8 mouse cellular contexts compared by ENCODE assay signal in the genomic region with DNA sequence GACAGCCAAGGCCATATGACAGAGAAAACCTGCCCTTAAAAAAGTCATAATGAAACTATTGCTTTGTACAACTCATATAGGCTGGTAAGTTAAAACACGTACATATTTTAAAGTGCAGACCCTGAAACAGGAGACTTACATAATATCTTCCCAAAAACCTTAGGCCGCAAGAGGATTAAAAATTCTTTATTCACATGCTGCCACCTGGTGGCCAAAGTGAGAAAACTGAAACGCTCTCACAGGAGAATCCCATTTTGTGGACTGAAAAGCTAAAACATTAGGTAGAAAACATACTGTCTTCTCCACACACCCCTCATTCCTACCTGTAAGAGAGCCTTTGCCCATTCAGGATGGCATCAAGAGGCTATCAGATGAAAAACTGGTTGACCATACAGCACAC. TPM values are rescaled to one million over a fixed set of nuclear protein-coding genes. Genes with fewer than 3 reads are reported as not detected.
DNase-seq lines count a peak whose midpoint lies in the region; ATAC-seq and TF ChIP-seq lines count a peak whose summit lies in the region.

No protein-coding gene starts in this region.

- H3K36me3 ChIP-seq in ES-E14 (ENCODE audit: control insufficient read depth, insufficient read depth, low read length, poor library complexity, severe bottlenecking): peaks cover 4% of the 10 kb centered on the region; the same call in 1 of the 2 replicates
- H3K36me3 ChIP-seq in heart, postnatal 0 days (replicated peaks; ENCODE audit: control insufficient read depth, insufficient read depth, low read length): peaks cover 12% of the 10 kb centered on the region
- peaks cover 22% of the 10 kb centered on the region for H3K36me3 ChIP-seq in midbrain, embryonic 13.5 days

- intact Hi-C loops in heart, postnatal 25 days (cut with DNase I): loop anchor here (5.0 kb wide), 1 partner anchor 540 kb away; the partner anchor contains the start of gene Aco1

- H3K4me2 ChIP-seq in heart, postnatal 0 days (ENCODE audit: low read depth, low read length): no peak overlapping the region
- H3K4me2 ChIP-seq in midbrain, embryonic 13.5 days (replicated peaks): no peak overlapping the region

- ATAC-seq in heart, postnatal 0 days (ENCODE audit: insufficient read depth, low read depth): no peak
- ATAC-seq in midbrain, embryonic 13.5 days: peak; percentile 19; the same call in 1 of the 2 replicates

- H3K9ac ChIP-seq in ES-E14 (ENCODE audit: insufficient read depth, low read depth, low read length, poor library complexity, severe bottlenecking): no peak overlapping the region
- H3K9ac ChIP-seq in heart, postnatal 0 days (replicated peaks; ENCODE audit: low read depth, low read length): no peak overlapping the region
- no peak overlapping the region for H3K9ac ChIP-seq in midbrain, embryonic 13.5 days (replicated peaks)

- peak; percentile 74 for DNase-seq in heart, adult 11 months
- no peak for DNase-seq in heart, postnatal 25 days (ENCODE audit: low spot score)
- DNase-seq in ES-E14 (ENCODE audit: low read depth, low spot score): peak; percentile 58
- peak; percentile 64 to 68 for DNase-seq in cerebellum, adult 18-20 months
- DNase-seq in heart, postnatal 0 days (ENCODE audit: low spot score): peak; percentile 29
- DNase-seq in layer of hippocampus, adult 9-11 months: peak; percentile 47
- peak; percentile 35 for DNase-seq in thymus, postnatal 25 days

- in situ Hi-C loops in ES-E14 (cut with MboI; ENCODE audit: low sequenced_read_pairs in 2 of 2, unreplicated experiment in 2 of 2): loop anchor here (25.0 kb wide), 2 partner anchors 395 to 545 kb away; partner anchors contain the start of genes Aco1 (in 2 of the 2) and Ndufb6 (in 1 of the 2)

- 21% methylated on average over 3 of the region's 3 CpGs for WGBS in heart, postnatal 0 days
- 27% methylated on average over 3 of the region's 3 CpGs for WGBS in midbrain, embryonic 13.5 days

- H3K4me3 ChIP-seq in ES-E14 (ENCODE audit: insufficient read depth in 1 of 2, low read depth in 1 of 2, low read length in 2 of 2, poor library complexity in 1 of 2, severe bottlenecking in 1 of 2): no peak overlapping the region
- H3K4me3 ChIP-seq in heart, postnatal 0 days (ENCODE audit: low read depth, low read length): no peak overlapping the region
- no peak overlapping the region for H3K4me3 ChIP-seq in midbrain, embryonic 13.5 days (replicated peaks)

- peak; percentile 59 for TF ChIP-seq CTCF in heart, postnatal 0 days (IDR thresholded peaks at IDR 0.05; ENCODE audit: low read depth)

- H3K27ac ChIP-seq in ES-E14 (ENCODE audit: insufficient read depth, low read depth, low read length, poor library complexity, severe bottlenecking): no peak overlapping the region
- no peak overlapping the region for H3K27ac ChIP-seq in heart, postnatal 0 days (ENCODE audit: low read depth)
- no peak overlapping the region for H3K27ac ChIP-seq in midbrain, embryonic 13.5 days

- H3K27me3 ChIP-seq in heart, postnatal 0 days (ENCODE audit: control insufficient read depth, insufficient read depth, low read length): no peaks in the 10 kb centered on the region
- H3K27me3 ChIP-seq in midbrain, embryonic 13.5 days: no peaks in the 10 kb centered on the region

- no peaks in the 10 kb centered on the region for H3K9me3 ChIP-seq in ES-E14 (ENCODE audit: control insufficient read depth, insufficient read depth, low read depth, low read length)
- no peaks in the 10 kb centered on the region for H3K9me3 ChIP-seq in heart, postnatal 0 days (replicated peaks; ENCODE audit: control insufficient read depth, low read length)
- H3K9me3 ChIP-seq in midbrain, embryonic 13.5 days: no peaks in the 10 kb centered on the region

- TF ChIP-seq EP300 in heart, postnatal 0 days (IDR thresholded peaks at IDR 0.05; ENCODE audit: low read depth): no peak

- peaks cover 0 to 2% of the 10 kb centered on the region in 2 experiments; a peak in 1 of 4 replicates for H3K4me1 ChIP-seq in ES-E14 (ENCODE audit: control insufficient read depth in 2 of 2, insufficient read depth in 2 of 2, low read length in 2 of 2, poor library complexity in 1 of 2)
- H3K4me1 ChIP-seq in heart, postnatal 0 days (ENCODE audit: control insufficient read depth, insufficient read depth): no peaks in the 10 kb centered on the region
- H3K4me1 ChIP-seq in midbrain, embryonic 13.5 days (replicated peaks): peaks cover 4% of the 10 kb centered on the region

TF ChIP-seq in ES-E14, 5 proteins besides CTCF, POLR2A, EP300 and RAD21:
- 0 out of 2 replicates have a peak, but pooled peaks have one; percentile 43 for TF ChIP-seq ZC3H11A (IDR thresholded peaks at IDR 0.05; ENCODE audit: borderline replicate concordance, low read depth, low read length)
- no peak for TF ChIP-seq HCFC1 (IDR thresholded peaks at IDR 0.05; ENCODE audit: borderline replicate concordance, insufficient read depth, low read length)
- no peak for TF ChIP-seq ZNF384 (IDR thresholded peaks at IDR 0.05; ENCODE audit: low read depth, low read length)
TF ChIP-seq in ES-E14: peak in this region for 1.

RNA-seq across cellular contexts. Expression of gene Aptx, which starts 21.1 kb away (rescaled TPM):
- 10 to 100 TPM; 14.0 to 15.2 TPM for total RNA-seq in heart, postnatal 25 days (2021)
- 14.7 and 16.2 TPM in 2 replicates for total RNA-seq in ES-E14 (2012; rRNA removed)
- 4.5 and 18.9 TPM in 2 replicates for total RNA-seq in heart, postnatal 0 days (2014; rRNA removed; ENCODE audit: low replicate concordance)
- polyA plus RNA-seq in heart, postnatal 0 days (2015; fragmentation: Nextera tagmentation; extraction: Ambion mirVana): 28.1 and 29.9 TPM in 2 replicates
- polyA plus RNA-seq in midbrain, embryonic 13.5 days (2015; fragmentation: Nextera tagmentation; extraction: Ambion mirVana): 56.9 and 59.5 TPM in 2 replicates

RNA-seq across cellular contexts. Expression of gene Dnaja1, which starts 40.0 kb away (rescaled TPM):
- total RNA-seq in heart, postnatal 25 days (2021): 100 to 1,000 TPM in 1 of 2 experiments, 10 to 100 TPM in 1; 62.4 to 109 TPM
- 92.8 and 139 TPM in 2 replicates for total RNA-seq in ES-E14 (2012; rRNA removed)
- 20.9 and 27.7 TPM in 2 replicates for total RNA-seq in heart, postnatal 0 days (2014; rRNA removed; ENCODE audit: low replicate concordance)
- 200 and 206 TPM in 2 replicates for polyA plus RNA-seq in heart, postnatal 0 days (2015; fragmentation: Nextera tagmentation; extraction: Ambion mirVana)
- 760 and 762 TPM in 2 replicates for polyA plus RNA-seq in midbrain, embryonic 13.5 days (2015; fragmentation: Nextera tagmentation; extraction: Ambion mirVana)
